Mouse (Mus musculus) spleen, postnatal 10 days (tissue): ENCODE data around the gene Hist1h1e.

Experiments used
- DNase-seq, 2 experiments: peaks; one replicate each; pipeline ENCODE4 v3.0.0; 2021 to 2022; ENCODE audit warnings: low spot score in 2 of 2

The Hist1h1e gene

GRCm38 (mm10) chr13:23573034-23573897 is 49.1 kb downstream of the Hist1h1e start:
- DNase-seq: peak; percentile 61 to 65

DNA sequence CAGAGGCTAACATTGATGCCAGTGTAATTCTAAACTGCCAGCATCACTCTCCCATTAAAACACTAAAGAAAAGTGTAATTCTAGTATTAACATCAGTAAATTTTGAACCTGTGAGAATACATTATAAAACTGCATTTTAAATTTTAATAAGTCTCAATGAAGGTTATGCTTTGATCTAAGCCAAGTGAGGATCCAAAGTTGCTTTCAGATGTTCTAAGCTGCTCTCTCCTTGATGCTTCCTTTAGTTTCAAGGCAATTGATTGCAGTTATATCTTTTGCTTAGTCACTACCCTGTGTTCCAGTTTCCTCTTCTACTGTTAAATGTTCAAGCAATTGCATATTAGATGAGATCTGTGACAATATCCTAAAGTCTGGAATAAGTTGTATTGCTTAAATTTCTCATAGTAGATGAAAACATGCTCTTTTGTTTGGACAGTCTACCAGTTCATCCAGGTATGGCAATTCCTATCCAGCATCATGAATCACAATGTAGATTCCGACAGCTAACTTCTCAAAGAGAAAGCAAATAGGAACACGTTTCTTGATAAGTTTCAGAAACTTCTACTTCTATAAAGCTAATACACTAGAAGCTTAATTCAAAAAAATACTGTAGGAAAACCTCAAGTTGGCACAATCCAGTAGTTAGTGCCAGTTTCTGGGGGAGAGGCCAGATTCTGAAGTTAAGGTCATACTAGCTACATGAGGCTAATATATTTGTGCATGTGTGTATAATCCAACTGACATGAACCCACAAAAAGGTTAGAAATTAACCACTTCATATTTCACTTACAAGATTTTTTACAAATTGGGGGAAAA is 49.9 kb downstream of the Hist1h1e start:
- no peak for DNase-seq

- peak in 1 of 2 experiments; percentile 60 for DNase-seq
These were observed 50.7 kb downstream of the Hist1h1e start for GRCm38 (mm10) chr13:23571504-23572217.

DNA sequence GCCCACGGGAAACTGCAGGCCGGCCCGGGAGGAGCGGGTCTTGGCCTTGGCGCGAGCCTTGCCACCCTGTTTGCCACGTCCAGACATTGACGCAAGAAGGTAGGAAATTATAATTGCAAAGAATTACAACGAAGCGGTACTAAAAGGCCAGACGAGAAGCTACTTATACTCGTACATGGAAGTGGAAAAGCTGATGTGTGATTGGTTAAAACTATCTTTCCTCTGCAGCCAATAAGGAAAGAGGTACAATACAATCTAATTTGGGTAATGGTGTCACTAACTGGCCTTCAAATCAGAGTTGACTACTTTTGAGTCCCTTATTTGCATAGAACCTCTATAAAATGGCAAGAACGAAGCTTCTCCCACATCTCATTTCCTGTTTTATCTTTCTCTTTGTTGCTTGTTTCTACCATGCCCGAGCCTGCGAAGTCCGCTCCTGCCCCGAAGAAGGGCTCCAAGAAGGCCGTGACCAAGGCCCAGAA is 51.3 kb downstream of the Hist1h1e start, which contains the start of the genes Hist1h2ae and Hist1h2bg:
Gene Hist1h2ae (minus strand): TSS at position 199 of the 482 bp plus-strand sequence.
Gene Hist1h2bg (plus strand): TSS at position 375 of the 482 bp plus-strand sequence.
- DNase-seq: peak; percentile 79 to 91
